Mouse (Mus musculus) limb, embryonic 12.5 days (tissue): ENCODE data around the gene Dmpk. TPM values are rescaled to one million over a fixed set of nuclear protein-coding genes. Genes with fewer than 3 reads are reported as not detected.

Experiments used
- ATAC-seq: fragments of 200-750 bp; cut with Nextera tagmentation; 2 replicates; pipeline ENCODE4 v1.8.0; 2017; ENCODE audit warnings: low read depth, moderate TSS enrichment; ENCODE audit not compliant: insufficient number of reproducible peaks, insufficient read depth, low FRiP score, low TSS enrichment
- H3K27ac ChIP-seq: fragments of 300-500 bp; sonication (generic); 2 replicates; pipeline ENCODE4 v1.5.1; 2016; ENCODE audit warnings: mild to moderate bottlenecking, moderate library complexity
- H3K27me3 ChIP-seq: fragments of 300-500 bp; sonication (generic); 2 replicates; pipeline ENCODE4 v1.6.1; 2016; ENCODE audit warnings: mild to moderate bottlenecking, moderate library complexity
- H3K36me3 ChIP-seq: fragments of 300-500 bp; sonication (generic); 2 replicates; pipeline ENCODE4 v1.6.1; 2016; ENCODE audit warnings: mild to moderate bottlenecking, moderate library complexity
- H3K4me1 ChIP-seq: fragments of 300-500 bp; sonication (generic); replicated peaks from 2 replicates; pipeline ENCODE4 v1.6.1; 2016
- H3K4me2 ChIP-seq: fragments of 300-500 bp; sonication (generic); 2 replicates; pipeline ENCODE4 v1.6.1; 2016; ENCODE audit warnings: mild to moderate bottlenecking, moderate library complexity
- H3K4me3 ChIP-seq: fragments of 300-500 bp; sonication (generic); replicated peaks from 2 replicates; pipeline ENCODE4 v1.5.1; 2016; ENCODE audit warnings: mild to moderate bottlenecking
- H3K9ac ChIP-seq: fragments of 300-500 bp; sonication (generic); replicated peaks from 2 replicates; pipeline ENCODE4 v1.6.1; 2016; ENCODE audit warnings: mild to moderate bottlenecking, moderate library complexity
- H3K9me3 ChIP-seq: fragments of 300-500 bp; sonication (generic); 2 replicates; pipeline ENCODE4 v1.6.1; 2016; ENCODE audit warnings: mild to moderate bottlenecking, moderate library complexity
- WGBS: fragments of 180-500 bp; shearing (Covaris S2); methylation state at CpG from one replicate; pipeline ENCODE4 v1.1.7; 2016; 5-methylcytosine and 5-hydroxymethylcytosine counted together
- polyA plus RNA-seq: library from polyadenylated mRNA; unstranded; fragments of >200 nt; fragmentation: Nextera tagmentation; extraction: Ambion mirVana; gene quantifications from 2 replicates; pipeline ENCODE4 v1.2.1, GENCODE M21; 2016

The Dmpk gene
- polyA plus RNA-seq = 17.7 and 18.9 TPM in 2 replicates

GRCm38 (mm10) chr7:19083701-19084100 lies at the start of gene Dmpk:
Dmpk (plus strand) TSS chr7:19083849.
- Histone ChIP-seq H3K4me2 (peak within 1 kb of the TSS; percentile 37; the same call in 1 of the 2 replicates), H3K36me3 (peaks cover 81% of the 10 kb centered on the region), H3K9ac (peak within 1 kb of the TSS; percentile 24; the same call in 1 of the 2 replicates), H3K27me3 (no peaks in the 10 kb centered on the region), H3K27ac (peak within 1 kb of the TSS; percentile 69), H3K4me1 (peaks cover 44% of the 10 kb centered on the region), H3K9me3 (no peaks in the 10 kb centered on the region), H3K4me3 (peak within 1 kb of the TSS; percentile 11)
- 42% methylated on average over 10 of the region's 10 CpGs for WGBS
- ATAC-seq = no peak

- Histone ChIP-seq H3K4me2 (no peak overlapping the region), H3K9me3 (no peaks in the 10 kb centered on the region), H3K9ac (no peak overlapping the region), H3K36me3 (peaks cover 100% of the 10 kb centered on the region), H3K27me3 (no peaks in the 10 kb centered on the region), H3K27ac (no peak overlapping the region), H3K4me3 (no peak overlapping the region), H3K4me1 (no peaks in the 10 kb centered on the region)
- 97% methylated on average over 6 of the region's 6 CpGs for WGBS
- no peak for ATAC-seq
Observed at GRCm38 (mm10) chr7:19044616-19045015, 39.0 kb upstream of the Dmpk start.

GRCm38 (mm10) chr7:19046286-19047069 lies 37.2 kb upstream of the Dmpk start:
- Histone ChIP-seq H3K4me2 (no peak overlapping the region), H3K9me3 (no peaks in the 10 kb centered on the region), H3K27me3 (no peaks in the 10 kb centered on the region), H3K9ac (no peak overlapping the region), H3K4me3 (no peak overlapping the region), H3K4me1 (no peaks in the 10 kb centered on the region), H3K27ac (no peak overlapping the region), H3K36me3 (peaks cover 100% of the 10 kb centered on the region)
- no peak for ATAC-seq
- WGBS = 92% methylated on average over 11 of the region's 11 CpGs

GRCm38 (mm10) chr7:19048006-19048527 lies 35.6 kb upstream of the Dmpk start:
- Histone ChIP-seq H3K36me3 (peaks cover 99% of the 10 kb centered on the region), H3K9ac (no peak overlapping the region), H3K4me2 (no peak overlapping the region), H3K27ac (no peak overlapping the region), H3K9me3 (no peaks in the 10 kb centered on the region), H3K4me1 (no peaks in the 10 kb centered on the region), H3K27me3 (no peaks in the 10 kb centered on the region), H3K4me3 (no peak overlapping the region)
- ATAC-seq = no peak
- 89% methylated on average over 14 of the region's 14 CpGs for WGBS

GRCm38 (mm10) chr7:19049252-19049651 lies 34.4 kb upstream of the Dmpk start:
- H3K4me1 ChIP-seq = peaks cover 6% of the 10 kb centered on the region

GRCm38 (mm10) chr7:19050172-19050571 lies 33.5 kb upstream of the Dmpk start:
- no peaks in the 10 kb centered on the region for H3K27me3 ChIP-seq
- WGBS = 83% methylated on average over 8 of the region's 8 CpGs
- no peak overlapping the region for H3K4me2 ChIP-seq
- peaks cover 91% of the 10 kb centered on the region for H3K36me3 ChIP-seq
- no peak overlapping the region for H3K27ac ChIP-seq
- peaks cover 11% of the 10 kb centered on the region for H3K4me1 ChIP-seq
- no peak for ATAC-seq
- no peaks in the 10 kb centered on the region for H3K9me3 ChIP-seq
- H3K9ac ChIP-seq = no peak overlapping the region
- H3K4me3 ChIP-seq = no peak overlapping the region

More at GRCm38 (mm10) chr7:19049252-19049651, 34.4 kb upstream of the Dmpk start:
- WGBS = 83% methylated on average over 5 of the region's 5 CpGs
- no peak for ATAC-seq
- no peak overlapping the region for H3K27ac ChIP-seq
- H3K4me3 ChIP-seq = no peak overlapping the region
- no peak overlapping the region for H3K9ac ChIP-seq
- peaks cover 95% of the 10 kb centered on the region for H3K36me3 ChIP-seq
- no peaks in the 10 kb centered on the region for H3K9me3 ChIP-seq
- no peaks in the 10 kb centered on the region for H3K27me3 ChIP-seq
- no peak overlapping the region for H3K4me2 ChIP-seq

- Histone ChIP-seq H3K9me3 (no peaks in the 10 kb centered on the region), H3K4me3 (no peak overlapping the region), H3K27ac (no peak overlapping the region), H3K4me2 (no peak overlapping the region), H3K9ac (no peak overlapping the region), H3K4me1 (peaks cover 11% of the 10 kb centered on the region), H3K27me3 (no peaks in the 10 kb centered on the region), H3K36me3 (peaks cover 86% of the 10 kb centered on the region)
- ATAC-seq = no peak
- 77% methylated on average over 4 of the region's 4 CpGs for WGBS
Observed at GRCm38 (mm10) chr7:19051161-19051560, 32.5 kb upstream of the Dmpk start.

- peaks cover 72% of the 10 kb centered on the region for H3K36me3 ChIP-seq
- no peaks in the 10 kb centered on the region for H3K27me3 ChIP-seq
- H3K9me3 ChIP-seq = no peaks in the 10 kb centered on the region
- no peak overlapping the region for H3K27ac ChIP-seq
- WGBS = 89% methylated on average over 15 of the region's 15 CpGs
- no peak overlapping the region for H3K9ac ChIP-seq
- no peak overlapping the region for H3K4me2 ChIP-seq
- no peak for ATAC-seq
- peaks cover 11% of the 10 kb centered on the region for H3K4me1 ChIP-seq
- no peak overlapping the region for H3K4me3 ChIP-seq
Observed at GRCm38 (mm10) chr7:19052345-19053135, 31.1 kb upstream of the Dmpk start.

- no peak overlapping the region for H3K9ac ChIP-seq
- no peaks in the 10 kb centered on the region for H3K27me3 ChIP-seq
- peaks cover 66% of the 10 kb centered on the region for H3K36me3 ChIP-seq
- peaks cover 11% of the 10 kb centered on the region for H3K4me1 ChIP-seq
- ATAC-seq = no peak
- H3K4me3 ChIP-seq = no peak overlapping the region
- no peak overlapping the region for H3K27ac ChIP-seq
- 91% methylated on average over 7 of the region's 7 CpGs for WGBS
- H3K9me3 ChIP-seq = no peaks in the 10 kb centered on the region
- no peak overlapping the region for H3K4me2 ChIP-seq
Observed at GRCm38 (mm10) chr7:19053136-19053532, 30.5 kb upstream of the Dmpk start.

- no peaks in the 10 kb centered on the region for H3K9me3 ChIP-seq
- 33% methylated on average over 33 of the region's 33 CpGs for WGBS
- peaks cover 56% of the 10 kb centered on the region for H3K36me3 ChIP-seq
- H3K9ac ChIP-seq = peak within 1 kb of the TSS; percentile 48
- H3K27ac ChIP-seq = no peak within 1 kb of the TSS
- peak; percentile 35 for ATAC-seq
- H3K4me2 ChIP-seq = peak within 1 kb of the TSS; percentile 47
- peak within 1 kb of the TSS; percentile 20 for H3K4me3 ChIP-seq
- no peaks in the 10 kb centered on the region for H3K27me3 ChIP-seq
- peaks cover 11% of the 10 kb centered on the region for H3K4me1 ChIP-seq
Observed at GRCm38 (mm10) chr7:19054047-19054776, 29.4 kb upstream of the Dmpk start, which contains the start of gene Rsph6a. Rsph6a (plus strand) TSS chr7:19054690.

- peak; percentile 7; the same call in 1 of the 2 replicates for ATAC-seq
- Histone ChIP-seq H3K36me3 (peaks cover 50% of the 10 kb centered on the region), H3K4me2 (peak overlapping the region; percentile 47), H3K9ac (peak overlapping the region; percentile 48), H3K4me3 (peak overlapping the region; percentile 20), H3K4me1 (peaks cover 11% of the 10 kb centered on the region), H3K9me3 (no peaks in the 10 kb centered on the region), H3K27me3 (no peaks in the 10 kb centered on the region), H3K27ac (no peak overlapping the region)
- 72% methylated on average over 9 of the region's 9 CpGs for WGBS
Observed at GRCm38 (mm10) chr7:19054777-19055076, 28.9 kb upstream of the Dmpk start.
